Mouse (Mus musculus) mouse embryonic stem cell (cell line): ENCODE results near the gene Gm16442.
"Not testable (repeated sequence)": the region's sequence is repeated elsewhere in the genome, so short reads cannot be mapped to it uniquely, and the experiment has no call there.

Source experiments
- in situ Hi-C, 2 experiments: fragments of 300-500 bp; cut with MboI; formaldehyde crosslinking; loops; 1 replicate in 1 of 2; 3 replicates in 1 of 2; pipeline ENCODE4 v1.14.3; 2019 to 2020; ENCODE audit warnings: low sequenced_read_pairs in 2 of 2, low pct_unique_long_range_greater_than_20kb in 1 of 2, mixed read lengths in 1 of 2; ENCODE audit not compliant: unreplicated experiment in 1 of 2

The Gm16442 gene

GRCm38 (mm10) chr7:20122479-20122878, at the start of gene Gm16442:
Gm16442 (minus strand) TSS chr7:20122579.
- in situ Hi-C loops = not testable (repeated sequence)

- in situ Hi-C loops = not testable (repeated sequence)
Observed at GRCm38 (mm10) chr7:20168277-20168676, 45.9 kb upstream of the Gm16442 start, which contains the start of gene Vmn1r94. Vmn1r94 (minus strand) TSS chr7:20168377.

DNA sequence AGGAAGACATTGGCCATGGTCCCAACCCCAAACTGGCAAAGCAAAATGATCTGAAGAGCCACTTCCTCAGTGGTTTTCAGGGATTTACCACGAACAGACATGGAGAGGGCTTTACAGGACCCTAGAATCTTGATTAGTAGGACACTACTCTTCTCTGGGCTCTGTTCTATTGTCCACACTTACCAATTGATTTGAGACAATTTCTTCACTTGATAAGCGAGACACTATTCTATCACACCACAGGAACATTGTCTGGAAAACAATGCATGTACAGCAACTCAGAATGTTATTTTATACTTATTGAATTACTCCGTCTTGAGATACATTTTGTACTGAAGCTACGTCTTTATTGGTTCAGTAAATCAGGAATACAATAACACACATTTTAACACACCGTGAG, 16.6 kb upstream of the Gm16442 start, which contains the start of gene Vmn1r93:
Vmn1r93 (minus strand) TSS at position 101 of the 400 bp plus-strand sequence.
- in situ Hi-C loops = not testable (repeated sequence)

GRCm38 (mm10) chr7:20099380-20099779, 23.0 kb downstream of the Gm16442 start, which contains the start of gene Vmn1r91:
Vmn1r91 (plus strand) TSS chr7:20099680.
- in situ Hi-C loops = not testable (repeated sequence)

- in situ Hi-C loops = not testable (repeated sequence)
Observed at GRCm38 (mm10) chr7:20078118-20078517, 44.3 kb downstream of the Gm16442 start.
